Mouse (Mus musculus) megakaryocyte, adult 5-6 weeks (primary cell): ENCODE measurements at regions not wholly inside any gene's neighbourhood (a gene's known extent, or its start where the extent isn't known, plus 50 kb on each side); places are given as distances from the start of the nearest gene placed in this dataset.

Source experiments
- ATAC-seq: 2 replicates; pipeline ENCODE4 v1.8.0; 2016; ENCODE audit warnings: mild to moderate bottlenecking, inconsistent platforms; ENCODE audit not compliant: poor library complexity, severe bottlenecking

GRCm38 (mm10) chr14:76917139-76917929 is 119.2 kb upstream of the Ccdc122 start:
- ATAC-seq = no peak

GRCm38 (mm10) chr14:76913850-76914249 is 122.7 kb upstream of the Ccdc122 start:
- peak; percentile 84 for ATAC-seq

- 0 out of 2 replicates have a peak, but pooled peaks have one; percentile 30 for ATAC-seq
Measured at GRCm38 (mm10) chr14:76912301-76913001, 124.1 kb upstream of the Ccdc122 start.

GRCm38 (mm10) chr14:76911271-76911670 is 125.3 kb upstream of the Ccdc122 start:
- no peak for ATAC-seq

- ATAC-seq = no peak
Measured at GRCm38 (mm10) chr14:76910186-76910585, 126.4 kb upstream of the Ccdc122 start.

- peak; percentile 55; the same call in 1 of the 2 replicates for ATAC-seq
Measured at GRCm38 (mm10) chr14:76907941-76908340, 128.6 kb upstream of the Ccdc122 start.

- ATAC-seq = no peak
Measured at GRCm38 (mm10) chr14:76902962-76903757, 133.4 kb upstream of the Ccdc122 start.

- no peak for ATAC-seq
Measured at GRCm38 (mm10) chr14:76901490-76901889, 135.1 kb upstream of the Ccdc122 start.

GRCm38 (mm10) chr14:76899331-76899730 is 137.2 kb upstream of the Ccdc122 start:
- 0 out of 2 replicates have a peak, but pooled peaks have one; percentile 35 for ATAC-seq

- peak; percentile 56 for ATAC-seq
Measured at GRCm38 (mm10) chr14:76887708-76888107, 148.9 kb upstream of the Ccdc122 start.

GRCm38 (mm10) chr14:76887201-76887600 is 149.4 kb upstream of the Ccdc122 start:
- ATAC-seq = no peak

- no peak for ATAC-seq
Measured at GRCm38 (mm10) chr14:76883231-76883651, 153.3 kb upstream of the Ccdc122 start.

GRCm38 (mm10) chr14:76882711-76883171 is 153.8 kb upstream of the Ccdc122 start:
- no peak for ATAC-seq

- ATAC-seq = no peak
Measured at GRCm38 (mm10) chr14:76880851-76881250, 155.7 kb upstream of the Ccdc122 start.

GRCm38 (mm10) chr14:76877306-76877705 is 159.3 kb upstream of the Ccdc122 start:
- ATAC-seq = no peak

GRCm38 (mm10) chr14:76876015-76876414 is 160.6 kb upstream of the Ccdc122 start:
- ATAC-seq = peak; percentile 38; the same call in 1 of the 2 replicates

- no peak for ATAC-seq
Measured at GRCm38 (mm10) chr14:76875266-76875900, 161.2 kb upstream of the Ccdc122 start.

- ATAC-seq = no peak
Measured at GRCm38 (mm10) chr14:76874542-76875265, 161.9 kb upstream of the Ccdc122 start.

GRCm38 (mm10) chr14:76873684-76874083 is 162.9 kb upstream of the Ccdc122 start:
- ATAC-seq = no peak

GRCm38 (mm10) chr14:76872976-76873375 is 163.6 kb upstream of the Ccdc122 start:
- ATAC-seq = no peak
